Mouse (Mus musculus) retina, embryonic 14.5 days (tissue): ENCODE data around the gene Adarb1.

Source experiments
- DNase-seq: peaks from one replicate; pipeline ENCODE4 v3.0.0-alpha.2; 2015; ENCODE audit warnings: low spot score

Adarb1 gene

DNA sequence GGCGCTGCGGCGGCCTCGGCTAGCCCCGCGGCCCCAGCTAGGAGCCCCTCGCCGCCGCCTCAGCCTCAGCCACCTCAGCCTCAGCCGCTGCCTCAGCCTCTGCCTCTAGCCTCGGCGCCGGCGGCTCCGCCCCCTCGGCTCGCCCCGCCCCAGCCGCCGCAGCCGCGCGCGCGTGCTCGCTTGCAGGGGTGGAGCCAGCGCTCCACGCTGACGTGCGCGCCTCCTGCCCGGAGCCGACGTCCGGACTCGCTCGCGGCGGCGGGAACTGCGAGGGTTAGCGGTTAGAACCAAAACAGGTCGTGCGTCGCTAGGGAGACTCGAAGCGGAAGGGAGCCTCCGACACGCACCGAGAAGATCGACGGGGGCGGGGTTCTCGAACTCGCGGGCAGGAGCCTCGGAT, at the start of gene Adarb1:
TSS of gene Adarb1 (minus strand) at position 133 of the 400 bp plus-strand sequence.
- DNase-seq: peak; percentile 90

DNA sequence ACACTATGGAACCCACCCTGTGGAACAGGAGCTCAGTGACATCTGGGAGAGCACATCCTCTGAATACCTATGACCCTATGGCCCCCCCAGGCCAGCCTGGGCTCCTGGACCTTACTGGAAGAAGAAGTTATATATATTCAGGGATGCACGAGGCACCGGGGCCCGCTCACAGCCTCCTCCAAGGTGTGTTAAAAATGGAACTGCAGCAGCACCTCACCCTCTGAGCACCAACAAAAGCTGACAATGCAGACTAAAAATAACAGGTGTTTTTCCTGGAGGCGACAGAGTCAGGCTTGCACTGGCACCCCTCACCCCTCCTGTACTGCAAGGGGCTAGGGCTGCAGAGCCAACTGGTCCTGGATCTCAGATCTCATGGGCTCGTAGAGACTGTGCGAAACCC, 49.3 kb upstream of the Adarb1 start:
- DNase-seq: no peak

DNA sequence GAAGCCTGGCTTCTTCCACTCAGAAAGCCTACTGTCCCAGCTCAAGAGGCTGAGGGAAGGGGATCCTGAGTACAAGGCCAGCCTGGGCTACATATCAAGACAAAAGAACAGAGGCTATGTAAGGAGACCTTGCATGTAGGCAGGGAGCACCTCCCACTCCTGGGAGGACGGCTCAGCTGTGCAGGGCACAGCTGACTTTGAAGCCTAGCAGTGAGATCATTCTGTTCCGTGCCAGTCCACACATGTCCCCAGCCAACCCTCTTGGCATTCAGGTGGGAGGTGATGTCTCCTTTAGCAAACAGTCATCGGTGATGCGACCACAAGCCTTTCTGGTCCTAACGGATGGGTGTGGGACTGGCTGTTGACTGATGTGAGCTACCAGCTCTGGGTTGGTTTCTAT, 47.8 kb upstream of the Adarb1 start:
- DNase-seq: no peak

DNA sequence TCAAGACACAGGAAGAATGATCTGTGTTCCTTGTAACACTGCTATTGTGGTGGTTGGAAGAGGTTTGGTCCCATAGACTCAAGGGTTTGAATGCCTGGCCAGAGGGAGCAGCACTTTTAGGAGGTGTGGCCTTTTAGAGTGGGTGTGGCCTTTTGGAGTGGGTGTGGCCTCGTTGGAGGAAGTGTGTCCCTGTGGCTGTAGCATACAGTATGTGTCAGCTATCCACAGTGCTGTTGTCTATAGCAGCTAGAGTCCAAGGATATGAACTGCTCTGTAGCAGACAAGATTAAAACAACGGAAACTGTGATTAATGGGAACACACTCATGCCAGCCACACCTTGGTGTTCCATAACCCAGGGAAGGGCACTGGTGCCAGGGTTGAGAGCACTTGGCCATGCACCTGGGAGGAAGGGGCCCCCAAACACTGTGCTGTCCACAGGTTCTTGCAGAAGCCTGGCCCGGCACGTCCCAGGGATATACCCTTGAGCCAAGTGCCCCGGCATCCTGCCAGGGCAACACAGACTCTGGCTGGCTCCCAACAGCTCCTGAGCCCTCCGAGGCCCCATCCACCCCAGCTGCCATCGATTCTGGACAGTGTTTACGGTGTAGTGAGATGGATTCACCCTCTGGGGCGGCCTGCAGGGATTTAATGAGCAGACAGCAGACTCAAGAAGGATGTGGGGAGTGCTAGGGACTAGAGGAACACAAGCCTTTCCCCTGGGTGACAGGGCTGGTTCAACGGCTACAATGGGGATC, 46.3 kb upstream of the Adarb1 start:
- DNase-seq: no peak

DNA sequence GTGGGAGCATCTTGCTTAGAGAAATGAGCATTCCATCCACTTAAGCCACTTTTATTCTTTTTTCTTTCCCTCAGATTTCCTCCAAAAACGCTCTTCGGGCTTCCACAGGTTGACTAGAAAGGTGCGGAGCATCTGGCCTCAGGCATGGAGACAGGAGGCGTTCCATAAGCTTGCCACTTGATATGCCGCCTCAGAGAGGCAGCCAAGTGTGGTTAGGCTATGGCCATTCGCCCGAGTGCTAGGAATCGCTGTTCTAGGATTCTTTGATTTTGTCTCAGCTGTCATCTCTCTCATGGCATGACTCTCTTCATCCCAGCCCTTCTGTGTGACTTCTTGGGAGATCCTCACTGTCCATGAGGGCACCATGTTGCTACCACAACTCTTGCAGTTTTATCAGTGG, 43.1 kb upstream of the Adarb1 start:
- DNase-seq: no peak

DNA sequence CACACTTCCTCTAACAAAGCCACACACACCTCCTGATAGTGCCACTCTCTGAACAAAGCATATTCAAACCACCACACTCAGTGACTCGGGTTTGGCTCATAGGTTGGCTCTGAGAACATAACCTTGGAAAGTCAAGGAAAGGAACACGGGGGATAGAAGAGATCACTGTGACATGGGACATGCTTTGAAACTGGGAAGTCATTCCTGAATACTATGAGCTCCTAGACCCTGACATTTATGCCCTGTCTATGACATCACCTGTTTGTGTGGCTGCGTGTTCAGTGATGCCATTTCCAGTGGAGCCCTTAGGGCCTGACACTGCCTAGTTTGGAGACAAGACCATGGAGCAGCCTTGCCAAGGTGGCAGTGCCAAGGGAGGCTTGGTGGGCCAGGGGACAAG, 39.6 kb upstream of the Adarb1 start:
- no peak for DNase-seq

DNA sequence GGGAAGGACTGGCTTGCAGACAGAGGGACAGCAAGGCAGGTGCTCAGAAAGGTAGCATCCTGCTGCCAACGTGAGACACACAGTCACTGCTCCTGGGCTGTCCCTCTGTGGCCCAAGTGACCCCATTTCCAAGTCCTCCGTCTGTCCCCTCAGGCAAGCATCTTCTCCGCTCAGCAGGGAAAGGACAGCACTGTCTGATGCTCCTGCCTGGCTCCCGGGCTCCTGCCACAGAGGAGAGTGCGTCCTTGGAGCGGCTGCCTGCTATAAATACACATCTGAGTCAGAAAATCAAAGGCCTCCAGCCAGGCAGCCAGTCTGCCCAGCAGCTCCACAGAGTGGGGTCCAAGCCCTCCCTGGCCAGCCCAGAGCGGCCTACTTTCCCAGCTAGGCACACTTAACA, 38.4 kb upstream of the Adarb1 start:
- no peak for DNase-seq

DNA sequence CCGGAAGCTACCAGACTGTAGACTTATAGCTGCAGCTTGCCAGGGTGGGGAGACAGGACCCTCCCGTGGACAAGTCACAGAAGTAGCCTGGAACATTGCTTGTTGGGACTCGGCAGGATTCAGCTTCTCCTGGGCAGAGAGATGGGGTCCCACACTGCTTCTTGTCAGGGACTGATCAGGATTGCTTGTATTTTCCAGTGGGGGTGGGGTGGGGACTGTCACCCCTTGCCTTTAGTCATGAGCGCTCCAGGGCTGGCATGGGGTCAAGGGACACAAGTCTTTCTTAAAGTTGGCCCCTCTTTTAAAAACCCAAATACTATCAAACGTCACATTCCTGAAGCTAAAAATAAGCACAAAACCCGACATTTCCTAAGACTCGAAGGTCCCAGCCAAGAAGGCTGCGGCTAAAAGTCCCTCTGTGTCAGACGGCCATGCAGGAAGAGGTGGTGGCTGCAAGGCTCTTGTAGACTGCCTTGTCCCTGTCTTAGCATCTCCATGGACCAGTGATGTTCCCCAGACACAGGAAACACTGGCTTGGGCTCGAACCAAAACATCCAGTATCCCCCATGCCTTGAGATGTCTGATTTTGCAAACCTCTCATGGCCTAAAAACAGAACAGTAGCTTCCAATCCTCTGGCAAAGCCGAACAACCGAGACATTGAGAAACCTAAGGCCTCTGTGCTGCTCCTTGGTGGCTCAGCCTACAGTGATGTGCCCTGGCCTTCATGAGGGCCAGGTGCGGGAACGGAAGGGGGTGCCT, 37.4 kb upstream of the Adarb1 start:
- DNase-seq: no peak

DNA sequence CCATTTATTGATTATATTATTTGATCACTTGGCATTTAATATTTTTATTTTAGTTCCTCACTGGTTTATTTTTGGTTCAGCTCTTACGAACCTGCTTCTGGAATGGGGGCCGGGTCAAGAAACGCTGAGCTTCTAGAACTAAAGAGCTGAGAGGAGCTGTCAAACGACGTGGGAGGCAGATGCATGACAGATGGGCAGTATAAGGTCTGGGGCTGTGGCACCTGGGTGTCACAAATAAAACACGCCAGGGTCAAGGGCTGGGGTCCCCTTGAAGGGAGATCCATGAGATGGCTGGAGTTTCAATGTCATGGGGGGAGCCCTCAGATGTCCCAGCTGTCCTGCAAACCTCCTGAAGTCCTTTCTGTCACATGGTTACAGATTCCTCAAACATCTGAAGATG, 36.7 kb upstream of the Adarb1 start:
- DNase-seq: no peak

DNA sequence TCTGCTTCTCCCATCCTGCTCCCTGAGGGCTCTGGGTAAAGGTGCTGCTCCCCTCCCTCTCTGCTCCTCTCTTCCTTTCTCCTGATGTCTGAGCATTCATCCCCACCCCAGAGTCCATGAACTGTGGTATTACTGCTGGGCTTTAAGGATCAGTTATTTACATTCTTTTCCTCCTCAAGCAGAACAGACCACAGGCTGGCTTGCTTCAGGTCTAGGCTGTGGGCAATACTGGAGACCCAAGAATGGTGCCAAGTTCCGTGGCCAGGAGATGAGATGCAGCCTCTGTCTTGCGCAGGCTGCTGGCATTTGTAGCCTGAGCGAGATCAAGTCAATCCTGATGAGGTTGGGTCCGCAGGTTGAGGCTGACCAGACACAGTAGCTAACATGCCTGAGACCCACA, 33.8 kb upstream of the Adarb1 start:
- DNase-seq: no peak

DNA sequence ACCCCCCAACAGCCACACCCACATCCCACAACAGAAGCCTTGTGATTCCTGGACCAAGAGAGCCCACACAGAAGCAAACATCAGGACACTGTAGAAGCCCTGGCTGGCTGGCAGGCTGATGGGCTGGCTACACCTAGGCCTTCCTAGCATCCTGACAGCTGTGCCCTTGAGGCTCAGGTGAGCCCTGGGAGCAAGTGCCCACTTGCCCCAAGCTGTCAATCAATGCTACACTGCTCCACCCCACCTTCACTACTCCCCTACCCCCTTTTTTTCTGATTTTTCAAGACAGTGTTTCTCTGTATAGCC, 32.0 kb upstream of the Adarb1 start:
- DNase-seq: no peak

DNA sequence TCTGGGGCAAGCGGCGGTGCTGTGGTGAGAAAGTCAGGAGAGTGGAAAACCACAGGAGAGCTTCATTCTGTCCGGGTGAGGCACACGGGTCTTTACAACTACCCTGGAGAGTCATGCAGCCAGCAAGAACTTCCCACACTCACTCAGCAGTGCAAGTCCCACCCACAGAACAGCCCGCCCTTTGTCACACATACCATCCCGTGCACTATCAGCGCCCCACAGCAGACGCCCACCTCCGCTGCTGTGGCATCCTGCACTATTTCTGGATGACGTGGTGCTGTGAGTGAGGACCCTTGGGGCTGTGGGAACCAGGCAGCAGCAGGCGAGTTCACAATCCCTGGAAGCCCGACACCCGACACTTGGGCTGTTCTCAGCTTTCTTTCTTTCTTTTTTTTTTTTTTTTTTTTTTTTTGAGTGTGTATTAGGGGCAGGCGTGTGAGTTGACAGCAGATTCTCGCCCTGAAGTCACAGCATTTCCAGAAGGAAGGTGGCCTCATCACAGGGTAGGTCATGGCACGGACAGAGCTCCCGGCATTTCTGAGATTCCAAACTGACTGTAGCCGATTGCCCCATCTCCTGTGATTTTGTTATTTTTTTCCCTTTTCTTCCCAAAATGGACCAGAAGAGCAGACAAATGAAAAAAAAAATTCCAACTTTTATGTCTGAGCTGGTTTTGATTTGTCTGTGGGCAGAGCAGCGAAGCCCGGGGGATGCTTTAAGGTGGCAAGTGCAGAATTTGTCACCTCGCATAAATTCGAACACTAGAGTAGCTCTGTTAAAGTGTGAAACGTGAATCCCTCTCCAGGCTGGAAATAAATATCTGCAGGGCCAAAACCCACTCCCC, 31.5 kb upstream of the Adarb1 start:
- peak; percentile 16 for DNase-seq

DNA sequence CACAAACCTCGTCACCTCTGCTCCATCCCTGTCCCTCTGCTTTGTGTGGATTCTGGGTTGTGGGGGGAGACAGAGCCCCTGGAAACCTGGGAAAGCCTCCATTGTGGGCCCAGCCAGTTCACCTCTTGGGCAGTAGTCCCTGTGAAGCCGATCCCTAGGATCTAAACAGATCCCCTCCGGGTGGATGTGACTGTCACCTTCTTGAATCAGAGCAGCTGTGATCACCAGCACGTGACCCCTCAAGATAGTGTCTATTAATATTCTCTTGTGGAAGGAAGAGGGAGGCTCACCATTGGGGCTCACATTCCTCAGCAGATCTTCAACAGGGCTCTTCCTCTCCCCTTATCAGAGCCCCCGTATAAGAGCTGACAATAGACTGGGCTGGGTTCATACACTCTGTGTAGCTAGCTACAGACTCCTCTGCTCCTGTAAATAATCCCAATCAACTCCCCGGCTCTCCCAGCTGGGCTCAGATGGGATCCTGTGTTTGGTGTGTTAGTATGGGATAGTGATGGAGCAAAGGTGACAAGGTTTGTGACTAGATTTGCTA, 30.7 kb upstream of the Adarb1 start:
- DNase-seq: no peak

DNA sequence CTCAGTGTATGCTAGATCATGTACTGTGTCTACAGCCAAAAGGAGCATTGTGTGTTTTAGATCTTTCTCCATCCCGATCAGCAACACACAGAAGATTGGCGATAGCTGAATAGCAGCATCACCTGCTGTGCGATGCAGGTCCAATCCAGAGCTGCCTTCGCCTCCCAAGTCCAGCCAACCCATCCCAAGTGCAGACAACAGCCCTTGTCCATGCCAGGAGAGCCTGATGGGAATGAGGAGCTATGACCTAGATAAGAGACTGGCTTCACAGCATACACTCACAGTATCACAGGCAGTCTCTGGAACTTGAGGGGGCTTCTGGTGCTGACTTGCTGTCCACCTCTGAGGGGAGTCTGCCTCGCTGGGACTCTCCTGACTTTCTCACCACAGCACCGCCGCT, 30.1 kb upstream of the Adarb1 start:
- DNase-seq: peak; percentile 24

DNA sequence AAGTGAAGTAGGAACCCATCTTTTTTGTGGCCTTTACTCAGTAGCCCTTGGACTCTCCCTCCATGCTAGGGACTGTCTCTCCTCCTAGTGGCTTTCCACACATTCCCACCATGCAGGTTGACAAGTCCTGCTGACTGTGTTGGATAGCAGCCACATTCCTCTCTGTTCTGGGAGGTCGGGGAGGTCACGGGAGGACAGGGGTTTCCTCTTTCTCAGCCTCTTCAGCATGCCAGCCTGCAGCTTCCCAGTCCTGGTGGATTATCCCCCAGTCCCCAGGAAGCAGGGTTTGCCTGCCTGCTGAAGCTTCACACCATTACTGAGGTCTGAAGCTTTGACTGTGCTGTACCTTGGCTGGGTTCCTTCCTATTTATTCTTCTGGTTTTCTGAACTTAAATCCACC, 29.7 kb upstream of the Adarb1 start:
- no peak for DNase-seq

DNA sequence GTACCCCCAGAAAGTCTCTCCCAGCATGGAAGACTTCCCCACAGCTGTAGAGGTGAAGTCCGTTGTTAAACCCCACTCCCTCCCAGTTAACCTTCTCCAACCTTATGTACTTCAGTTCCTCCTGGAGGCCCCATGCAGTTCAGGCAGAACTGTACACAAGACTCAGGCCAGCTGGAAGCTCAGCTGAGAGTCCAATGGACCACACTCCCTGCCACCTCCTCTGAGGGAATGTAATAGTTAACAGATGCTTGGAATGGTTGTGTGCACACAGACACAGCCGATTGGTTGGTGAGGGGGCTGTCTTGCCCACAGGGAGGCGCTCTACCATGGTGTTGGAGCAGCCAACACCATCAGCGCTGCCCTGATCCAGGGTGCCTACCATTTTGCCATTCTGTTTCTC, 24.2 kb upstream of the Adarb1 start:
- DNase-seq: no peak

DNA sequence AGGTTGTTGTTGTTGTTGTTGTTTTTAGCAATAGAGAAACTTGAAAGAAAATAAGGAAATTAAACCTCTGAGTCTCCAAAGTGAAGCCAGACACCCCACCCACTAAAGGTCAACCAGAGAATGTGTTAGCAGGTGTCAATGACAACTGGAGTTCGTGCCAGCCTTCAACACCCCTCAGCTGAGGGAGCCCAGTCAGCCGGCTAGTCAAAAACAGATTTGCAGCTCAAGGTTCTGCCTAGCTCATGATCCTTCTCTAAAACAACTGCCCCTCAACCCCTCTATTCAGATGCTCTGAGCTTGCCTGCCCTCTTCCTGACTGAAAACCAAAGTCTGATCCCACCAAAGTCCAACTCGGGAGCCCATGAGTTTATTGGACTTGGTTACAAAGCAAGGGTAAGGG, 23.7 kb upstream of the Adarb1 start:
- DNase-seq: no peak

DNA sequence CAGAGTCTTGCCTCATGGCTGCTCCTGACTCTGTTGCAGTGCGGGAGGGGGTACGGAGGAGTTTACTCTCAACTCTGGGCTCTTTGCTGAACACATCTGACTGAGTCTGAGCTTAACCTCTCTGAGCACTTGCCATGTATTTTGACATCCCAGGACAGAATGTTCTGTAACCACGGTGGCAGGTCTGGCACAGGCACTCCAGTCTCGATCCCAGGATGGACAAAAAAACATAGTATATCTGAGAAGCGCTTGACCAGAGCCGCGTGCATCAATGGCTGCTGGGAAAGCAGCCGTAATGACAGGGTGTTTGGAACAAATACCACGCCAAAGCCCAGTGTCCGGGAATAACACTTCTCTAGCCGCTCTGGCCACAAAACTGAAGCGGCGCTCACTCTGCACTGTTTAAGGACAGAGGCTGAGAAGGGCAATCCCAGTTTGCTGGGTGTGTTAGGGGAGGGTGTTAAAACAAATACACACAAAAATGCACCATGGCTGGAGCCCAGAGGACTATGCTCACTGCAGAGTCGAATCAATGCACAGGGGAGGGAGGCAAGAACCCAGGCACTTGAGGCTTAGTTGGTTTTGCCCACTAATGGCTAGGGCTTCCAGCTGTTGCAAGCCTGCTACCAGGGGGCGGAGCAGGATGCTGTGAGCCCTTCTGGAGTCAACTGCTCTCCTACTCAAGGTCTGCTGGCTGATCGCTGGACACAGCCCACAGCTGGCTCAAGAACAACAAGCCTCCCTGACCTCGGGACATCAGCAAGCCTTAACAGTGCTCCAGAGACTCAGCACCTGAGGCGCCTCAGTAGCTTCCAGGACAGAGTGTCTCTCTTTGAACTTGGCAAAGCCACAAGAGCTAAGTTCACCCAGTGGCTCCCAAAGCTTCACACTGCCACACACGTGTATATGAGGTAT, 23.0 kb upstream of the Adarb1 start:
- no peak for DNase-seq

DNA sequence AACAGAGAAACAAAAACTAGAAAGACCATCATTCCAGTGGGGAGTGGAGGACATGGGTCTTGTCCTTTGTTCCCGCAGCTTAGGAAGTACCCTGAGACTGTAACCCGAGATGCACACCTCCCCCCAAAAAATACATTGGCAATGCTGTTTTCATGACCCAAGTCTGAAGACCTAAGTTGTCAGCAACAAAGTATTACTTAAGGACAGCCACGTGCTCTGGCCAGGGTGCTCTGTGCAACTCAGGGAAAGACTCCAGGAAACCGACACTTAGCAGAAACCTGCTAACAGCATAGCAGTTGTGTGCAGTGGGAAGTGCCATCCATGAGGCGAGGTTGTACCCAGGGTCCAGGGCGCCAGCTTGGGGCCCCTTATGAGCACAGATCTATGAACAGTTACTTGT, 22.2 kb upstream of the Adarb1 start:
- DNase-seq: no peak

DNA sequence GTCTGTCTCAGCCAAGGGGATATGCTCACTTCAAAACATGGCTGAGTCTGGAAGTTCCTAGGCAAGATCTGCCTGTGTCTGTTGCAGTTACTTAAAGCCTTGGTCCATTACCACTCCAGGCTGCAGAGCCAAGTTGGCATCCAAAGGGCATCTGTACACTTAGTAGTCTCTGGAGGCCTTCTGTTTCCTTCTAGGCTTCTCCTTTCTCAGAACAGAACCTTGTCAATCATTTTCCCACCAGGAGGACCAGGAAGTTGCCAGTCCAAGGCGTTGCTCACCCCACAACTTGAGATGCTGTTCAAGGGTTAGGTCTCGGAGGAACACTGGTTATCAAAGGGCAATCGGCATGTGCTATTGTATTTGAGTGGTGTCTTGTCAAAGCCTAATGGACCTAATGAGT, 21.0 kb upstream of the Adarb1 start:
- no peak for DNase-seq

DNA sequence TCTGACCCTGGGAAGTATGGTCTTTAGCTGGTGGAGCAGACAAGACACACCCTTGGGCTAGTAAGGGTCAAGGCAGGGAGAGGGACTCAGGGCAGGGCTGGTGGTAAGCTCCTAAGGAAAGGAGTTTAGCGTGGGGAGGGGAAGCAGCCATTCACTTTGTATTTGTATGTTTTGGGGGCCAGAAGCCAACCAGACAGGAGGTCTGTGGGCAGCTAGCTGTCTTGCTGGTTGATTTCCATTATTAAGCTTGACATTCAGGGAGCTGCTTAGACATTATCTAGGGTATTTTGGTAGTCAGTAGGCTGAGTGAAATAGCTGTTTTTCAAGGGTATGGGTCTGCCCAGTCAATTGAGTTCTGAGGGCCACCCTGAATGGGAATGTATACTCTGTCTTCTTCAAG, 20.0 kb upstream of the Adarb1 start:
- no peak for DNase-seq

DNA sequence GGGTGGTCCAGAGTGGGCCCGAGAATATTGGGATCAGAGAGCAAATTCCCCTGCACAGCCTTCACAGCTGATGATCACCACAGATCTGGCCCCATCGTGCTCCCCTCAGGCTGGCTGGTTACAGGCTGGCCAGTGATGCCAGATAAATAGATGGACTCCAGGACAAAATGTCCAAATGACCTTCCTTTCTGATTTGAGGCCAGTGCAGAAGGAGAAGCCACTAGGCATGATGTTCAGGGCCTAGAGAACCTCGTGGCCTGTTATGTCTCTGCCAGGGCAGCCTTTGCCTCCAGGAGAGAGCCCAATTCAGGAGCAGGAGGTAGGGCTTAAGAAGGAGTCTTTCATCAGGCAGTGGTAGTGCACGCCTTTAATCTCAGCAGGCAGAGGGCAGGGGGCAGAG, 17.3 kb upstream of the Adarb1 start:
- DNase-seq: no peak
